9 mouse cellular contexts compared by ENCODE assay signal in genomic region chr9:106475046-106475445, GRCm38 (mm10). TPM values are rescaled to one million over a fixed set of nuclear protein-coding genes. Genes with fewer than 3 reads are reported as not detected.
DNase-seq lines count a peak whose midpoint lies in the region; ATAC-seq and TF ChIP-seq lines count a peak whose summit lies in the region.
"Had no signal": no experiment of that assay in that cellular context is flagged by ENCODE, and none has a peak within 500 bp of the region (broad histone marks: within the 10 kb centered on the region; RNA-seq: fewer than 3 reads in every experiment).

No protein-coding gene starts in this region.

- H3K36me3 ChIP-seq in kidney, embryonic 15.5 days = no peaks in the 10 kb centered on the region
- peaks cover 0 to 3% of the 10 kb centered on the region in 2 experiments; a peak in 3 of 4 replicates for H3K36me3 ChIP-seq in MEL (ENCODE audit: control insufficient read depth in 1 of 2, insufficient read depth in 2 of 2, low read length in 2 of 2)
- H3K36me3 ChIP-seq in limb, embryonic 13.5 days = peaks cover 8% of the 10 kb centered on the region

- no peak for DNase-seq in kidney, adult 18-20 months
- DNase-seq in 3134 (ENCODE audit: extremely low read depth, insufficient read length, low spot score) (peak; percentile 75), MEL (ENCODE audit: low read depth, low spot score) (peak; percentile 76)
- peak; percentile 20 for DNase-seq in urinary bladder, postnatal 25 days (ENCODE audit: low spot score)
- DNase-seq in c-Kit-positive CD71-positive TER-119-positive erythroid progenitor cells, embryonic 14.5 days (ENCODE audit: low spot score) = no peak

- H3K27ac ChIP-seq in kidney, embryonic 15.5 days = no peak overlapping the region
- H3K27ac ChIP-seq in MEL (ENCODE audit: control insufficient read depth, low read depth, low read length) = no peak overlapping the region
- H3K27ac ChIP-seq in embryonic fibroblast, embryonic 13.5 days (ENCODE audit: insufficient read depth, low read length) = peak overlapping the region; percentile 99
- no peak overlapping the region for H3K27ac ChIP-seq in limb, embryonic 13.5 days

- TF ChIP-seq CTCF in MEL (IDR thresholded peaks at IDR 0.05 in 2 of 3, conservative IDR thresholded peaks at IDR 0.05 in 1 of 3; ENCODE audit: control insufficient read depth in 1 of 3, insufficient read depth in 1 of 3, low read depth in 2 of 3, low read length in 3 of 3, poor library complexity in 1 of 3, severe bottlenecking in 1 of 3) = no peak
- no peak for TF ChIP-seq CTCF in embryonic fibroblast, embryonic 13.5 days (IDR thresholded peaks at IDR 0.05; ENCODE audit: borderline replicate concordance, insufficient read depth, low read length)

- H3K9ac ChIP-seq in kidney, embryonic 15.5 days = no peak overlapping the region
- peak overlapping the region; percentile 58 for H3K9ac ChIP-seq in MEL (ENCODE audit: control insufficient read depth, low read depth, low read length, poor library complexity, severe bottlenecking)
- peak overlapping the region; percentile 39; the same call in 1 of the 2 replicates for H3K9ac ChIP-seq in limb, embryonic 13.5 days

- no peak overlapping the region for H3K4me3 ChIP-seq in kidney, embryonic 15.5 days (replicated peaks)
- H3K4me3 ChIP-seq in MEL (ENCODE audit: control insufficient read depth in 1 of 2, insufficient read depth in 1 of 2, low read depth in 2 of 2, low read length in 2 of 2) = peak overlapping the region; percentile 64 to 97
- H3K4me3 ChIP-seq in embryonic fibroblast, embryonic 13.5 days (ENCODE audit: insufficient read depth, low read length) = peak overlapping the region; percentile 53
- H3K4me3 ChIP-seq in limb, embryonic 13.5 days = peak overlapping the region; percentile 1; the same call in 1 of the 2 replicates

- WGBS in kidney, embryonic 15.5 days = 66% methylated on average over 7 of the region's 7 CpGs
- WGBS in limb, embryonic 13.5 days = 71% methylated on average over 7 of the region's 7 CpGs

- peaks cover 23% of the 10 kb centered on the region for H3K79me2 ChIP-seq in MEL (ENCODE audit: control insufficient read depth, insufficient read depth, low read length, poor library complexity)

- H3K27me3 ChIP-seq in kidney, embryonic 15.5 days = no peaks in the 10 kb centered on the region
- no peaks in the 10 kb centered on the region for H3K27me3 ChIP-seq in MEL (ENCODE audit: control insufficient read depth in 1 of 2, insufficient read depth in 2 of 2, low read length in 2 of 2)
- H3K27me3 ChIP-seq in limb, embryonic 13.5 days = no peaks in the 10 kb centered on the region

- no peaks in the 10 kb centered on the region for H3K9me3 ChIP-seq in kidney, embryonic 15.5 days (replicated peaks)
- no peaks in the 10 kb centered on the region for H3K9me3 ChIP-seq in MEL (replicated peaks; ENCODE audit: insufficient read depth, low read length)
- no peaks in the 10 kb centered on the region for H3K9me3 ChIP-seq in limb, embryonic 13.5 days

- TF ChIP-seq POLR2A in MEL (IDR thresholded peaks at IDR 0.05; ENCODE audit: control insufficient read depth in 1 of 2, insufficient read depth in 1 of 2, low read depth in 1 of 2, low read length in 2 of 2, poor library complexity in 1 of 2) = no peak
- TF ChIP-seq POLR2A in embryonic fibroblast, embryonic 13.5 days (IDR thresholded peaks at IDR 0.05; ENCODE audit: low read depth, low read length) = no peak

- peaks cover 63% of the 10 kb centered on the region for H3K4me1 ChIP-seq in kidney, embryonic 15.5 days
- H3K4me1 ChIP-seq in MEL (ENCODE audit: control insufficient read depth in 1 of 2, insufficient read depth in 2 of 2, low read length in 2 of 2) = peaks cover 0 to 11% of the 10 kb centered on the region in 2 experiments; a peak in 3 of 4 replicates
- H3K4me1 ChIP-seq in embryonic fibroblast, embryonic 13.5 days (ENCODE audit: control insufficient read depth, insufficient read depth, low read length) = peaks cover 9% of the 10 kb centered on the region
- H3K4me1 ChIP-seq in limb, embryonic 13.5 days = peaks cover 39% of the 10 kb centered on the region

- peak overlapping the region; percentile 39 for H3K4me2 ChIP-seq in kidney, embryonic 15.5 days
- peak overlapping the region; percentile 35 for H3K4me2 ChIP-seq in limb, embryonic 13.5 days (replicated peaks)

- TF ChIP-seq RAD21 in MEL (IDR thresholded peaks at IDR 0.05; ENCODE audit: low read depth, low read length) = no peak

- no peak for TF ChIP-seq EP300 in MEL (IDR thresholded peaks at IDR 0.05; ENCODE audit: low read depth in 1 of 2, low read length in 2 of 2)

- no peak for ATAC-seq in kidney, embryonic 15.5 days (replicated peaks; ENCODE audit: low FRiP score)
- no peak for ATAC-seq in limb, embryonic 13.5 days (ENCODE audit: low FRiP score, low read depth)

TF ChIP-seq in MEL, 35 proteins besides CTCF, POLR2A, EP300 and RAD21:
- TF ChIP-seq UBTF (IDR thresholded peaks at IDR 0.05; ENCODE audit: borderline replicate concordance, insufficient read depth, low read depth, low read length) (no peak), NELFE (IDR thresholded peaks at IDR 0.05; ENCODE audit: low read depth, low read length) (no peak), SIN3A (IDR thresholded peaks at IDR 0.05; ENCODE audit: low read length) (no peak; the same call in 1 of the 2 replicates), ZKSCAN1 (IDR thresholded peaks at IDR 0.05; ENCODE audit: low read depth, low read length) (no peak), SMC3 (IDR thresholded peaks at IDR 0.05; ENCODE audit: low read depth, low read length) (no peak), ELF1 (IDR thresholded peaks at IDR 0.05; ENCODE audit: low read depth, low read length) (no peak), MAZ (IDR thresholded peaks at IDR 0.05; ENCODE audit: low read depth, low read length) (no peak), GATA1 (IDR thresholded peaks at IDR 0.05; ENCODE audit: low read depth, low read length) (no peak), MAFK (IDR thresholded peaks at IDR 0.05; ENCODE audit: borderline replicate concordance, low read depth, low read length) (no peak), GABPA (IDR thresholded peaks at IDR 0.05; ENCODE audit: low read depth, low read length) (no peak), ETS1 (IDR thresholded peaks at IDR 0.05; ENCODE audit: low read depth, low read length) (no peak), ZMIZ1 (IDR thresholded peaks at IDR 0.05; ENCODE audit: low read depth, low read length) (no peak), POLR2AphosphoS5 (IDR thresholded peaks at IDR 0.05; ENCODE audit: borderline replicate concordance, low read depth, low read length) (no peak), MEF2A (IDR thresholded peaks at IDR 0.05; ENCODE audit: extremely low read depth, insufficient replicate concordance, low read depth, low read length, poor library complexity, severe bottlenecking) (no peak)

RNA-seq across cellular contexts. Expression of gene Rrp9, which starts 0.7 kb away (rescaled TPM):
- 52.8 and 54.3 TPM in 2 replicates for polyA plus RNA-seq in kidney, embryonic 15.5 days (2015; fragmentation: Nextera tagmentation; extraction: Ambion mirVana)
- total RNA-seq in MEL (2012; rRNA removed) = 226 and 315 TPM in 2 replicates
- 100 to 1,000 TPM in 1 of 2 experiments, not detected in 1; 395 TPM for polyA plus RNA-seq in MEL (2012; ENCODE audit: insufficient read depth in 1 of 2, insufficient read length in 2 of 2, low read depth in 1 of 2, low replicate concordance in 2 of 2, missing spikeins in 1 of 2)
- 28.0 and 34.8 TPM in 2 replicates for polyA plus RNA-seq in embryonic fibroblast, embryonic 13.5 days (2011; ENCODE audit: insufficient read length, low read depth, missing spikeins)
- polyA plus RNA-seq in limb, embryonic 13.5 days (2015; fragmentation: Nextera tagmentation; extraction: Ambion mirVana) = 49.0 and 50.2 TPM in 2 replicates

RNA-seq across cellular contexts. Expression of gene Parp3, which starts 1.7 kb away (rescaled TPM):
- polyA plus RNA-seq in kidney, embryonic 15.5 days (2015; fragmentation: Nextera tagmentation; extraction: Ambion mirVana) = 2.8 and 4.3 TPM in 2 replicates
- 1.4 and 2.2 TPM in 2 replicates for total RNA-seq in MEL (2012; rRNA removed)
- 1 to 10 TPM in 1 of 2 experiments, not detected in 1; 5.0 TPM for polyA plus RNA-seq in MEL (2012; ENCODE audit: insufficient read depth in 1 of 2, insufficient read length in 2 of 2, low read depth in 1 of 2, low replicate concordance in 2 of 2, missing spikeins in 1 of 2)
- polyA plus RNA-seq in embryonic fibroblast, embryonic 13.5 days (2011; ENCODE audit: insufficient read length, low read depth, missing spikeins) = 99.0 and 131 TPM in 2 replicates
- 2.9 and 3.7 TPM in 2 replicates for polyA plus RNA-seq in limb, embryonic 13.5 days (2015; fragmentation: Nextera tagmentation; extraction: Ambion mirVana)

RNA-seq across cellular contexts. Expression of gene Gpr62, which starts 9.3 kb away (rescaled TPM):
- 0.22 and 0.47 TPM in 2 replicates for polyA plus RNA-seq in kidney, embryonic 15.5 days (2015; fragmentation: Nextera tagmentation; extraction: Ambion mirVana)
- not detected in 2 replicates for total RNA-seq in MEL (2012; rRNA removed)
- under 1 TPM in 1 of 2 experiments, not detected in 1; 0.10 TPM for polyA plus RNA-seq in MEL (2012; ENCODE audit: insufficient read depth in 1 of 2, insufficient read length in 2 of 2, low read depth in 1 of 2, low replicate concordance in 2 of 2, missing spikeins in 1 of 2)
- polyA plus RNA-seq in embryonic fibroblast, embryonic 13.5 days (2011; ENCODE audit: insufficient read length, low read depth, missing spikeins) = not detected in 2 replicates
- 0.57 and 1.0 TPM in 2 replicates for polyA plus RNA-seq in limb, embryonic 13.5 days (2015; fragmentation: Nextera tagmentation; extraction: Ambion mirVana)

RNA-seq across cellular contexts. Expression of gene Pcbp4, which starts 22.0 kb away (rescaled TPM):
- polyA plus RNA-seq in kidney, embryonic 15.5 days (2015; fragmentation: Nextera tagmentation; extraction: Ambion mirVana) = 118 and 140 TPM in 2 replicates
- total RNA-seq in MEL (2012; rRNA removed) = 7.7 and 9.2 TPM in 2 replicates
- polyA plus RNA-seq in MEL (2012; ENCODE audit: insufficient read depth in 1 of 2, insufficient read length in 2 of 2, low read depth in 1 of 2, low replicate concordance in 2 of 2, missing spikeins in 1 of 2) = 10 to 100 TPM in 1 of 2 experiments, not detected in 1; 36.6 TPM
- 115 and 119 TPM in 2 replicates for polyA plus RNA-seq in embryonic fibroblast, embryonic 13.5 days (2011; ENCODE audit: insufficient read length, low read depth, missing spikeins)
- 129 and 137 TPM in 2 replicates for polyA plus RNA-seq in limb, embryonic 13.5 days (2015; fragmentation: Nextera tagmentation; extraction: Ambion mirVana)

RNA-seq across cellular contexts. Expression of gene Iqcf1, which starts 24.7 kb away (rescaled TPM):
- not detected in 2 replicates for polyA plus RNA-seq in kidney, embryonic 15.5 days (2015; fragmentation: Nextera tagmentation; extraction: Ambion mirVana)
- total RNA-seq in MEL (2012; rRNA removed) = 0.39 TPM in 1 of 2 replicates, not detected in the other
- under 1 TPM in 1 of 2 experiments, not detected in 1; 0.52 TPM for polyA plus RNA-seq in MEL (2012; ENCODE audit: insufficient read depth in 1 of 2, insufficient read length in 2 of 2, low read depth in 1 of 2, low replicate concordance in 2 of 2, missing spikeins in 1 of 2)
- not detected in 2 replicates for polyA plus RNA-seq in embryonic fibroblast, embryonic 13.5 days (2011; ENCODE audit: insufficient read length, low read depth, missing spikeins)
- polyA plus RNA-seq in limb, embryonic 13.5 days (2015; fragmentation: Nextera tagmentation; extraction: Ambion mirVana) = not detected in 2 replicates
- polyA plus RNA-seq: neural tube, embryonic 14.5 days had no signal

Comparison
In these comparisons a context has a peak if more than half of its experiments do, and no peak if none do; other contexts are left out.
1. DNase-seq: peak in 3134 (single experiment), MEL (single experiment) and urinary bladder, postnatal 25 days (single experiment); none in kidney, adult 18-20 months (single experiment) and c-Kit-positive CD71-positive TER-119-positive erythroid progenitor cells, embryonic 14.5 days (single experiment).
2. RNA of gene Parp3, which starts 1.7 kb away (polyA plus RNA-seq): 99.0 to 131 TPM in embryonic fibroblast, embryonic 13.5 days; 5.0 TPM in MEL, 2.8 to 4.3 TPM in kidney, embryonic 15.5 days and 2.9 to 3.7 TPM in limb, embryonic 13.5 days; every median in the first group is over 10 times any median in the second.